Mouse (Mus musculus): ENCODE data around the gene 1700067P10Rik.

1700067P10Rik gene

DNA sequence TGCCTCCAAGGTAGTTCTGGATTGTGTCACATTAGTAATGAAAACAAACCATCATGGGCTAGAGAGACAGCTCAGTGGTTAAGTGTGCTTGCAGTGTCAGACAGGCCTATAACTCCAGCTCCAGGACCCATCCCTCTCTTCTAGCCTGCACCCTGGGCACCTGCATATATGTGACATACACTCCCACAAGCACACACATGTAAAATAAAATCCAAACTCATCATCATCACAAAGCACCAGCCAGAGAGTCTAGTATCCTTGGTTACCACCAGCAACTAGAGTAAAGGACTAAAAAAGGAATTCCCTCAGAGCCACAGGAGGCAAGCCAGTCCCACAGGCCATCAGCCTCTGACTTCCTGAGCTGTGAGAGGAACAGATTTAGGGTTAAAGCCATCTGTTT is at the start of gene 1700067P10Rik:
Gene 1700067P10Rik (plus strand): TSS at position 301 of the 400 bp plus-strand sequence.
- no peak for DNase-seq

- peak; percentile 73 for DNase-seq
Measured at GRCm38 (mm10) chr17:48041351-48042287, 47.5 kb upstream of the 1700067P10Rik start.

- no peak for DNase-seq
Measured at GRCm38 (mm10) chr17:48043154-48043880, 45.8 kb upstream of the 1700067P10Rik start.

- peak; percentile 96 for DNase-seq
Measured at GRCm38 (mm10) chr17:48045631-48046030, 43.5 kb upstream of the 1700067P10Rik start.

DNA sequence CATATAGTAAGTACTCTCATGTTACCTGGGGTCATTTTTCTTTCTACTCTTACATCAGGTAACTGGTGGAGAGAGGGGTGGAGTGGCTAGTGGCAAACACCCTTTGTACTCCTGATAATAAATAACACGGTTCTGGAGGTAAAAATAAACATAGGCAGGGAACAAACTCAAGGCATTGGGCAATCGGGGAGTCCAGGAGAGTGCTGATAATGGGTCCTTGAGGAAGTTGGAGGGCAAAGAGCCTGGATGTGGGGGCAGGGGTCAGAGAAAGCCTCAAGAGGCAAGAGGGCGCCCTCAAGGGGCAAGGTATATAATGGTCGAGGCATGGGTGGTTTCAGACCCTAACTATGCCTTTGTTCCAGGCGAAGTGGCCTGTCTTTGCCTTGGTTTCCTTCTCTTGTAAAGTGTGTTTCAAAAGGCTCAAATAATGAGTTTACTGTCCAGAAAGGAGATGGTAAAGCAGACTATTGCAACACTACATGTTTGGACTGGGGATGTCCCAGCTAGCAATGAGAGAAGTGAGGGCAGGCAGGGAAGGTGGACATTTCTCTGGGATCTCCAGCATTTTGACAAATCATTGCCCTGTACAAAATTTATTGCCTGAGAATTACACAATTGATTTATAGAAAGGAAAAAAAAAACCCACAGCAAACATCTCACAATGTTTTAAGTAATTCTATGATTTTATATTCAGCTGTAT is 37.3 kb upstream of the 1700067P10Rik start:
- DNase-seq: no peak

GRCm38 (mm10) chr17:48052338-48053067 is 36.6 kb upstream of the 1700067P10Rik start:
- DNase-seq: no peak

DNA sequence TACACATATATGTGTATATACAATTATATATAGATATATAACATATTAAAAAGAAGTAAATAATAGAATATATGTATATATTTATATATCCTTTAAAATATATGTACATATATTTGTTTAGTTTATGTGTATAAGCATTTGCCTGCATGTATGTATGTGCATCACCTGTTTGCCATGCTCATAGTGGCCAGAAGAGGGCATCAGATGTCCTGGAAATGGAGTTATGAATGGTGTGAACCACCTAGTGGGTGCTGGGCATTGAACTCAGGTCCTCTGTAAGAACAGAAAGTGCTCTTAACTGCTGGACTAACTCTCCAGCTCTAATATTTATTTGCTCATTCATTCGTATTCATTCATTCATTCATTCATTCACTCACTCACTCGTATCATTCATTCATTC is 35.5 kb upstream of the 1700067P10Rik start:
- no peak for DNase-seq

- DNase-seq: no peak
Measured at GRCm38 (mm10) chr17:48055076-48055816, 33.9 kb upstream of the 1700067P10Rik start.

DNA sequence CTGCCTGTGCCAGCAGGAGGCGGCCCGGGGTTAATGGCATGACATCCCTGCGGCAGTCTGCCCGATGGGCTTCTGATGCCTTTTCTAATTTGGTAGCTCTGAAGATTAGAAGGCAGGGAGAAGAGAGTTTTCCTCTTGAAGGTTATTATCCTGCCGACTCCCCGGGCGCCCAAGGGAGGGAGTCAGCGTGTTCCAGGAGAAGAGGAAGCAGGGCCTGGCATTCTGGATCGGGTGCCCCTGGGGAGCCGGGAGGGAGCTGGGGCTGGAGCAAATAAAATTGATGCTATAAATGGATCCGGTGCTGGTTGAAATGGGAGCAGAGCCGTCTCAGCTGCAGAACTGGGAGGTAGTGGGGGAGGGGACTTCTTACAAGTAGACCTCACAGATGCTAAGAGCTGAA is 31.7 kb upstream of the 1700067P10Rik start:
- DNase-seq: no peak

DNA sequence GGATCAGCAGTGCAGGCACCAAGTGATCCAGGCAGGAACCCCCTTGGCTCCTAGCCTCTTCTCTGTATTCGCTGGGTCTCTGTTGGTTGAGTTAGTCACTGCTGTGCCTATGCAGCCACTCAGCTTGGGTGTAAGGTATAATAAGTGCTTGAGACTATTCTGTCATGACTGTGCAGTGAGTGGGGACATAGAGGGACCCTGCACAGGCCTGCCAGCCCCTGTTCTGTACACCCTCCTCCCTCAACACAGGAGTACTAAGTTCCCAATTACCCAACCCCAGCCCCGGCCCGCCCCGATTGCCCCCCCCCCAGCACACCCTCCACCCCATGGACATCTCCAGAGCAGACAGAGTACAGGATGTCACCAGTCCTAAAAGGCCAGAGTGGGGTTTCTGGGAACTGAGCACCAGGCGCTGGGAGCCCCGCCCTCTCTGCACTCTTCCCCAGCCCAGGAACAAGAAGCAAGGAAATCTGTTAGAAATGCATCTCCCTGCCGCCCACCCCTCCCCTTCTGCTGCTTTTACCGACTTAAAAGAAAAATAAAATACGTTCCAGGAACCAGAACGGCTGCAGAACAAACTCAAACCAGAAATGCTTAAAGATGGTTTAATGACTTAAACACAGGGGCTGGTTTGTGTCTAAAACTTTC is 24.8 kb upstream of the 1700067P10Rik start:
- DNase-seq: no peak

- no peak for DNase-seq
Measured at GRCm38 (mm10) chr17:48065081-48065501, 24.0 kb upstream of the 1700067P10Rik start.

DNA sequence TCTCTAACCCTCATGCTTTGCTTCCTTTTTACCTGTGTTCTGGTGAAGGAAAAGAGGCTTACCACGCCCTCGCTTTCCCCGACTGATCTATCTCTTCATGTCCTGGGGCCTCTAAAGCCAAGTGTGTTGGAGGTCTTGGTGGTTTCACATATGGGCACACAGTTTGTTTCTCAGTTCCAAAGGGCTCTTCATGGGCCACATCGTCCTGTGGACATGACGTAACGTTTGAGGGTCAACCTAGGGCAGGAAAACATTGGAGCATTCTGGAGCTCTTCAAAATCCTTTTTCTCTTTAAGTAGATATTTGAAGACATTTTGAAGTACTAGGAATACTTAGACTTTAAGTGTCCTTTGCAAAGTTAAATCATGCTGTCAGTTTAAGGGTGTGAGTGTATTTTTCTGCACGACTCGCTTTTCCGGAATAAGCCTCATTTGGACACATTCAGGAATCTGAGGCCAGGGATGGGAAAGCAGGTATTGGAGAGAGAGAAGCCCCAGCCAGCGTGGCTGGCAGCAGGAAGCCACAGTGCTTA is 22.0 kb upstream of the 1700067P10Rik start:
- no peak for DNase-seq

- no peak for DNase-seq
Measured at GRCm38 (mm10) chr17:48067729-48068128, 21.4 kb upstream of the 1700067P10Rik start.

DNA sequence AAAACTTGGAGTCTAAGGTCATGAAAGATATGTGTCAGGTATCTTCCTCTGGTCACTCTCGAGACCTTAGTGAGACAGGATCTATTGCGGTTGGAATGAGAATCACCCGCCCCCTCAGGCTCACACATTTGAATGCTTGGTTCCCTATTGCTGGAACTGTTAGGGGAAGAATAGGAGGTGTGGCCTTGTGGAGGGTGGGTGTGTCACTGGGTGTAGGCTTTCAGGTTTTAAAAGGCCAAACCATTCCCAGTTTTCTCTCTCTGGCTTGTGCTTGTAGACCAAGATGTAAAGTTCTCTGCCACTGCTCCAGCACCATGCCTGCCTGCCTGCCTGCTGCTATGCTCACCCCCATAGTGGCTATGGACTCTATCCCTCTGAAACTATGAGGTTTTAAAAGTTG is 8.5 kb upstream of the 1700067P10Rik start:
- DNase-seq: no peak

DNA sequence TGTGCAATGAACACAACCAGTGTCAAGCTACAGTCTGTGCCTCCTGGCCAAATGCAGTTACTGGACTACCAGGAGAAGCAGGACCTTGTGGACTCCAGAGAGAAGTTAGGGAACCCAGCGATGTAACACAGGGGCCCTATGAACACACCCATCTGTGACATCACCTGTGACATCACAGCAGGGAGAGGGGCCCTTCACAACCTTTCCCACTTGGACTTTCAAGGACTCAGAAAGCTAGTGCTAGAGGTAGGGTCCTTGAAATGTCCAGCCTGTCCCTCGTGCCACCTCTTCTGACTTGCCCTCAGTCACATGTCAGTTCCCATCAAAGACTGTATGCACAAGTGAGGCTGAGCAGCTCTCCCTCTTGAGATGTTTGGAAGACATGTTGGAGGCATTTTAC is 327 bp downstream of the 1700067P10Rik start:
- no peak for DNase-seq

DNA sequence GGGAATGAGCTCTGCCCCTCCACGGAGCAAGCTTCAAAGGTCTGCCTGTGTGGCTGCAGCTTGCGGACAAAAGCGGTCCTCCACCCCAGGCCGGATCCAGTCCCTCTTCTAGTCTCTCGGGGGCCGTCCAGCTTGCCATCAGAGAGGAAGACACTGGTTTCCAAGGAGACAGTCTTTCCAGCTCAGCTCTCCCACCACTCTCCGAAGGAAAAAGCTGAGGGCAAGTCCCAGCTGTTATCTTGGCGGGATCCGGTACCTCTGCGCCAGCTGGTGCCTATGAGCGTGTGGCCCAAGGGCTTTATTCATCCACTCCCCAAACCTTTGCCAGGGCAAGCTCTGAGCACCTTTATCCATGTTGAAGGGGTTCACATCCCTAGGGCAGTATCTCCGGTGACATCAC is 1.2 kb downstream of the 1700067P10Rik start:
- DNase-seq: no peak

- DNase-seq: peak; percentile 37
Measured at GRCm38 (mm10) chr17:48093286-48093817, 4.2 kb downstream of the 1700067P10Rik start.

DNA sequence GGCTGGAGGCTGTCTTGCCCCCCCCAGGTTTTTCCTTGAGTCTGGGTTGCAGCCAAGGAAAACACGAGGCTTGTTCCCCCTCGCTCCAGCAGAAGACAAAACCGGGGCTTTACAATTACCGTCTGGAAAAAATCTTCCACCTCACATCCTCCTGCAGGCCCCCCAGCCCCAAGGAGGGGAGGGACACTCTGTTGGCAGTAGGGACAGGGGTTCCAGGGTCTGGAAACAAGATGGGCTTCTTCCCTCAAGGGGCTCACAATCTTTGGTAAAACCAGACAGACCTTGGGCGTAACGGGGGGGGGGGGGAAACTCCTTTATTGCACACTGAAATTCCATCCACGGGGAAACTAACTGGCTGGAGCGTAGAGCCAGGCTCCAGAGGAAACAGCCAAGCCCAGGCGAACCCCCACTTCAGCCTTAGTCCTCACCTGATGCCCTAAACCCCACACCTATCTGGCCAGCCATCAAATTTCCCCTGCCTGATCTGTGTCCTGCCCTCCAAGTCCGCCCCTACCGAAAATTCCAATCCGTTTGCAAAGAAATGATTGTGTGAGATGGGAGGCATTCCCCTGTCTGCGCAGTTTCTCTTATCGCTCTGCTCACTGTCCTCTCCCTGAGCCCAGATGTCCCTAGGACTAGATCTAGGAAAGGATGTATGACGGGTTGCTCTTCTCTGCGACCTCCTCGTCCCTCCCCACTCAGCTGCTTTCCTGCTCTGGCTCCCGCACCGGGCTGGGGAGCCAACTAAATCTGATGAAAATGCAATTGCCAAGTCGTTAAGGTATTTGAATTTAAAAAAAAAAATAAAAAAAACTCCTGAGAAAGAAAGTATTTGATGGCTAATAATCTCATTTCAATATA is 5.9 kb downstream of the 1700067P10Rik start:
- DNase-seq: no peak

GRCm38 (mm10) chr17:48095718-48096121 is 6.6 kb downstream of the 1700067P10Rik start:
- DNase-seq: peak; percentile 32

- no peak for DNase-seq
Measured at GRCm38 (mm10) chr17:48096321-48096720, 7.2 kb downstream of the 1700067P10Rik start.
